Comparison of ENCODE assay signal across 23 mouse cellular contexts in genomic region chr10:58974138-58974537, GRCm38 (mm10).
"Had no signal": no experiment of that assay in that cellular context is flagged by ENCODE, and none has a peak within 500 bp of the region (broad histone marks: within the 10 kb centered on the region; RNA-seq: fewer than 3 reads in every experiment).

No protein-coding gene starts in this region.

- ATAC-seq: liver, postnatal 0 days; midbrain, embryonic 13.5 days; midbrain, embryonic 16.5 days had no signal

- H3K4me1 ChIP-seq: kidney, embryonic 15.5 days; limb, embryonic 12.5 days; limb, embryonic 15.5 days; midbrain, embryonic 10.5 days; stomach, embryonic 15.5 days had no signal

- H3K36me3 ChIP-seq: kidney, embryonic 15.5 days; limb, embryonic 12.5 days; limb, embryonic 15.5 days; lung, embryonic 15.5 days; midbrain, embryonic 10.5 days; midbrain, embryonic 13.5 days; neural tube, embryonic 13.5 days; stomach, embryonic 15.5 days had no signal

- H3K9me3 ChIP-seq: kidney, embryonic 15.5 days; limb, embryonic 15.5 days; lung, embryonic 15.5 days; midbrain, embryonic 10.5 days; midbrain, embryonic 13.5 days; neural tube, embryonic 13.5 days; stomach, embryonic 15.5 days had no signal

- H3K27me3 ChIP-seq: kidney, embryonic 15.5 days; limb, embryonic 12.5 days; limb, embryonic 15.5 days; lung, embryonic 15.5 days; megakaryocyte, embryonic 14.5 days; midbrain, embryonic 13.5 days; neural tube, embryonic 13.5 days; stomach, embryonic 15.5 days had no signal

- H3K4me2 ChIP-seq: kidney, embryonic 15.5 days; limb, embryonic 12.5 days; limb, embryonic 15.5 days; liver, embryonic 11.5 days; lung, embryonic 15.5 days; midbrain, embryonic 13.5 days; neural tube, embryonic 13.5 days; stomach, embryonic 15.5 days had no signal

- H3K9ac ChIP-seq: kidney, embryonic 15.5 days; limb, embryonic 12.5 days; limb, embryonic 15.5 days; liver, embryonic 14.5 days; liver, postnatal 0 days; lung, embryonic 15.5 days; midbrain, embryonic 13.5 days; neural tube, embryonic 13.5 days; stomach, embryonic 15.5 days had no signal

- H3K27ac ChIP-seq: kidney, embryonic 15.5 days; limb, embryonic 12.5 days; limb, embryonic 15.5 days; liver, embryonic 14.5 days; midbrain, embryonic 10.5 days; midbrain, embryonic 13.5 days; neural tube, embryonic 13.5 days; stomach, embryonic 15.5 days had no signal

- H3K4me3 ChIP-seq: kidney, embryonic 15.5 days; limb, embryonic 12.5 days; limb, embryonic 15.5 days; lung, embryonic 15.5 days; megakaryocyte, embryonic 14.5 days; midbrain, embryonic 10.5 days; midbrain, embryonic 13.5 days; myocyte; neural tube, embryonic 13.5 days; stomach, embryonic 15.5 days had no signal

- DNase-seq: kidney, adult 8-10 months; kidney, postnatal 10 days; kidney, postnatal 4 days; left cerebral cortex, postnatal 4 days; liver, postnatal 0 days; lung, postnatal 36 days; retina, postnatal 1 day; right cerebral cortex, postnatal 25 days; spleen, adult 18-20 months; thymus, postnatal 36 days had no signal
